Mouse (Mus musculus): ENCODE data around the gene Copg2. TPM values are rescaled to one million over a fixed set of nuclear protein-coding genes. Genes with fewer than 3 reads are reported as not detected.

The Copg2 gene
- total RNA-seq, 2 experiments from 2014 or later = 37.7 to 42.7 TPM

GRCm38 (mm10) chr6:30736372-30736762, 160.2 kb downstream of the Copg2 start:
- intact Hi-C loops (cut with DNase I) = no loop called here
- DNase-seq (ENCODE audit: low spot score) = no peak

DNA sequence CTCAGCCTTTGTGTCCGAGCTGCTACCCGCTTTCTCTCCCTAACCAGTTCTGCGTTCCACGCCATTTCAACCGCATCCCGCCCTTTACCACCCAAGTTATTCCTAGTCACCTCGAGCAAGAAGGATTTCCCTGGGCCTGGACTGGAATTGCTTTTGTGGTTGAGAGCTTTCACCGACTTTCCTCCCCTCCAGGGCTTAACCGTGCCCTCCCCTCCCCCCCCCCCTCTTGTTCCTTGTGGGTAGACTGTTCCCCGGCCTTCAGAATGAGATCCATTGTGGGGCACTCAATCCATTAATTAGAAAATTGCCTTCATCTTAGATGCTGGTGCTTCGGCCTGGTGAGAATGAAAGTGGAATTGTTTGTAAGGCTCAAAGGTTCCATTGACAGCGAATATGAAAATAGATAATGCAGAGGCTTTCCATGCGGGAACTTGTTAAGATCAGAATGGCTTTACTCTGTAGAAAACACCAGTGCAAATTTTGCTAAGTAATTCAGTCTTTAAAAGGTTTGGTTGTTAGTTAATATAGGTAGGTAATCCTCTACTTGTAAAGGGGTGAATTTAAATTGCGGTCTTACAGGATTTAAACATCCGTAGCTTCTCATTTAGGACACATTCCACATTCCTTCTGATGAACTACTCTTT, 160.7 kb downstream of the Copg2 start:
- intact Hi-C loops (cut with DNase I) = no loop called here
- DNase-seq (ENCODE audit: low spot score) = no peak

DNA sequence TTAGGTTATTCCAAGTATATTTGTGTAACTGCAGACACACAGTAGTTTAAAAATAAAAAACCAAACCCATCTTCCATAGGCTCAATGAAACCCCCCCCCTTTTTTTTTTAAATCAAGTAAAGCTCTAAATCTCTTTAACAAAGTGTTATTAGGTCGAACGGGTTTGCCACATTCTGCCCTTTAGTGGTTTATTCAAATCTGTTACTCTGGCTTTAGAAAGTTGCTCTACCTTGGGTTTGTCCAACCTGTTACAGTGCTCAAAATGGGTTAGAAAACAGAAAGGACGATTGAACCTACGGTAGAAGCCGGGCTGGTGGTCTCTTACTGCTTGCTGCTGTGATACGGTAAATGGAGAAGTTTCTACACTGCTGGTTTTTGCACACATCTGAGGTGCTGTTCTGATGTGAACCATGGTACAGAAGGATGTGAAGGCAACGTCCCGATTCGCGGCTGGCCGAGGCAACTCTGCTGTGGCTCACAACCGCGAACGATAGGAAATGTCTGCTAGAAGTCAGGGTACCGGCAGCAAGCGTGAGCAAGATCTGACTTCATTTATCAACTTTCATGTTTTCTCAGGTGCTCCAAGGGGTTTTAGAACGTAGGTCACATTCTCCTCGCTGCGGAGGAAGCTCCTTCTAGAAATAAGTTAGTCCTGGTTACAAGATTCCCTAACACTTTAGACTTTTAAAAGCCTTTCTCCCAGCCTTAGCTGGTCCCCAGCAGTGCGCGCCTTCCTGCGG, 161.4 kb downstream of the Copg2 start:
- intact Hi-C loops (cut with DNase I) = no loop called here
- no peak for DNase-seq (ENCODE audit: low spot score)

- intact Hi-C loops (cut with DNase I) = no loop called here
- DNase-seq (ENCODE audit: low spot score) = no peak
These were observed 162.1 kb downstream of the Copg2 start for GRCm38 (mm10) chr6:30734465-30734864.

- intact Hi-C loops (cut with DNase I) = no loop called here
- DNase-seq (ENCODE audit: low spot score) = no peak
These were observed 163.9 kb downstream of the Copg2 start for GRCm38 (mm10) chr6:30732571-30733130.

DNA sequence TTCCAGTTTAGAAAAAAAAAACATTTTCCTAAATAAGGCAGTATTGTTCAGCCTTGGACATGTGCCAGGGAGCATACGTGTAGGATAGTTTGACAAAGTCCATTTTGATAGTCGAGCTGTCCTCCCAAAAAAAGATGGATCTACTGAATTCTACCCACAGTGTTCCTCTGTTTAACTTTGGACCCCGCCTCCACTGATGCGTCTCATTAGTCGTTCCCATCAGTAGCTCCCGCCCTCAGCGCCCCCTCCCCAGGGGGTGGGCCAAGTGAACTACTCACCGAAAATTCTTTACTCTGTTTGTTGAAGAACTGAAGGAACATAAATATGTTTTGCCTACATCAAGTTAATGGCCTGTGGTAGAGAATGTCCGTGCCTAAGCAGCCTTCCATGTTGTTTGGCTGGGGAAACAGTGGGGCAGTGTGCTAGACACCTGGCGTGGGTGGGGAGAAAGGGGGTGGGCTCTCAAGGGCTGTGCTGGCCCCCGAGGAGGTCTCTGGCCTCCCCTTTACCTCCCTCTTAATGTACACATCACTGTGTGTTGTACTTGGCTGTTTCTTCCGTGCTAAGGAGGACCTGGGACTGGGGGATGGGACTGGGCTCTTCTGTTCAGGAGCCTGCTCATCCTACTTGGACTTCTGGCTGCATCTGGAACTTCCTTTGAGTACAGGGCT, 166.2 kb downstream of the Copg2 start:
- intact Hi-C loops (cut with DNase I) = no loop called here
- DNase-seq (ENCODE audit: low spot score) = no peak

GRCm38 (mm10) chr6:30723331-30723730, 173.3 kb downstream of the Copg2 start, which contains the start of gene Mest:
TSS of gene Mest (plus strand) at chr6:30723547.
- DNase-seq (ENCODE audit: low spot score) = no peak
- intact Hi-C loops (cut with DNase I) = no loop called here

DNA sequence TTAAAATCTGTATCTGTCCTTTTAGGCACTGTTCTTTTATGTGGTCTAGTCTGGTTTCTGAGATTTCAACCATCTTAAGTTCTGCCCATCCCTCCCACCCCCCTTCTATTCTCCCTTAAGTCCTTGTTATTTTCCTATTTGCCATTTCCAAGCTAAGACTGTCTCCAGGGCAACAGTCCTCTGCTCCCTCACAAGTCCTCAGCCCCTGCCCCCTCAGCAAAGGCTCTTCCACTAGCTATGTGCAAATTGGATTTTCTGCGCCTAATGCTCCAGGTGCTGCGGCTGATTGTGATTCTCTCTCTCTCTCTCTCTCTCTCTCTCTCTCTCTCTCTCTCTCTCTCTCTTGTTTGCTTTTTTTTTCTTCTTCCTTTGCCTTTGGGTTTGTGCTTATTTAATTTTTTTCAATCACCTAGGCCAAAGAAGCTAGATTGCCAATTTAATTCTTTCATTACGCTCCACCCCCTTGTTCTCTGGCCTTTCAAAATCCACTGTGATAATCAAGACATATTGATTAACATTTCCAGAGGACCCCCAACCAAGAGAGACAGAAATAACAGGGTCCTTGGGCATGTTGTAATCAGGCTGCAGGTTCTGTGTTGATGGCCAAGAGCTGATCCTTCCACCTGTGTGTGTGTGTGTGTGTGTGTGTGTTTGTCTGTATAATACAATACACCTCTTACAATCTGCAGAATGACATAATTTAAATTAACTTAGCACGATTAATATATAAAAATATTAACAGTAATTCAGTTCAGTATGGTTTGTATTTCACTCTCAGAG, 174.0 kb downstream of the Copg2 start:
- intact Hi-C loops (cut with DNase I) = no loop called here
- no peak for DNase-seq (ENCODE audit: low spot score)

- no peak for DNase-seq (ENCODE audit: low spot score)
- intact Hi-C loops (cut with DNase I) = no loop called here
These were observed 179.8 kb downstream of the Copg2 start for GRCm38 (mm10) chr6:30716796-30717195.

DNA sequence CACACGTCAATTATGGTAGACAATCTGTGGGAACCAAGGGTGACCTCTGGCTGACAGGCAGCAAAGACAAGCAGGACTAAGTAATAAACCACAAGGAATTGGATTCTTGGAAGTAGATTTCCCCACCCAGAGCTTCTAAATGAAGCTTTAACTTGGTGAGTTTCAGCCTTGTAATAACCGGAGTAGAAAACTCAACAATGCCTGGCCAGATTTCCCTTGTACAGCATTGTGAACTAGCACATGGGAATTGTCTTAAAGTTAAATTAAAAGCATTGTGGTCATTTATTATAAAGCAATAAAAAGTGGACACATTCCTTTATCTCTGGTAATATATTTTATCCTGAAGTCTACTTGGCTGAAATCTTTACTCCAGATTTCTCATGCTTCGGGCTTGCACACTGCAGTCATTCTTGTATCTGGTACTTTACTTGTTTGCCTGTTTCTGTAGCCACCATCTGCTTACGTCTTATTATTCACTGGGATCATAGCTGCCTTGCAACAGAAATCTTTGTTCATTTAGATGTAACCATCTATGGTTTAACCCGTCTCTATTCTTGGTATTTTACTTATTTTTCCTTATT, 181.6 kb downstream of the Copg2 start:
- intact Hi-C loops (cut with DNase I) = no loop called here
- no peak for DNase-seq (ENCODE audit: low spot score)

GRCm38 (mm10) chr6:30713896-30714295, 182.7 kb downstream of the Copg2 start:
- intact Hi-C loops (cut with DNase I) = no loop called here
- DNase-seq (ENCODE audit: low spot score) = no peak

GRCm38 (mm10) chr6:30713455-30713854, 183.1 kb downstream of the Copg2 start:
- intact Hi-C loops (cut with DNase I) = no loop called here

GRCm38 (mm10) chr6:30712484-30712883, 184.1 kb downstream of the Copg2 start:
- no peak for DNase-seq (ENCODE audit: low spot score)
- intact Hi-C loops (cut with DNase I) = no loop called here

More at GRCm38 (mm10) chr6:30713455-30713854, 183.1 kb downstream of the Copg2 start:
- DNase-seq (ENCODE audit: low spot score) = no peak

GRCm38 (mm10) chr6:30711365-30711763, 185.2 kb downstream of the Copg2 start:
- intact Hi-C loops (cut with DNase I) = no loop called here
- no peak for DNase-seq (ENCODE audit: low spot score)

- intact Hi-C loops (cut with DNase I) = no loop called here
- no peak for DNase-seq (ENCODE audit: low spot score)
These were observed 185.9 kb downstream of the Copg2 start for GRCm38 (mm10) chr6:30710371-30711364.

DNA sequence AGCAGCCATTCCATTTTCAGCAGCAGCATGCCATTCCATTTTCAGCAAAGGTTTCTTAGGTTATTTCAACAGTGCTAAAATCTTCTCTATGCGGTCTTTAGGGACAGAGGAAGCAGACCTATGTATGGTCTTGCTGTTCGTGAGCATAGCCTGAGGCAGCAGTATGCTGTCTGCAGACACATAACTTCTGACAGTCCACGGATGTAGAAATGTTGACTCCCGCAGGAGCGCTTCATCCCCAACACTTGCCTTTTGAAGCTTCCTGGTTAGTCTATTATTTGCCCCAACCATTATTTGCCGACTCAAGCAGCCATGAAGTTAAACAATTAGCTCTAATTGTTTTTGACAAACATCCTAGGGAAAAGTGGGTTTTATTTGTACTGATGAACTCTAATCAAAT, 187.5 kb downstream of the Copg2 start:
- DNase-seq (ENCODE audit: low spot score) = no peak
- intact Hi-C loops (cut with DNase I) = no loop called here

DNA sequence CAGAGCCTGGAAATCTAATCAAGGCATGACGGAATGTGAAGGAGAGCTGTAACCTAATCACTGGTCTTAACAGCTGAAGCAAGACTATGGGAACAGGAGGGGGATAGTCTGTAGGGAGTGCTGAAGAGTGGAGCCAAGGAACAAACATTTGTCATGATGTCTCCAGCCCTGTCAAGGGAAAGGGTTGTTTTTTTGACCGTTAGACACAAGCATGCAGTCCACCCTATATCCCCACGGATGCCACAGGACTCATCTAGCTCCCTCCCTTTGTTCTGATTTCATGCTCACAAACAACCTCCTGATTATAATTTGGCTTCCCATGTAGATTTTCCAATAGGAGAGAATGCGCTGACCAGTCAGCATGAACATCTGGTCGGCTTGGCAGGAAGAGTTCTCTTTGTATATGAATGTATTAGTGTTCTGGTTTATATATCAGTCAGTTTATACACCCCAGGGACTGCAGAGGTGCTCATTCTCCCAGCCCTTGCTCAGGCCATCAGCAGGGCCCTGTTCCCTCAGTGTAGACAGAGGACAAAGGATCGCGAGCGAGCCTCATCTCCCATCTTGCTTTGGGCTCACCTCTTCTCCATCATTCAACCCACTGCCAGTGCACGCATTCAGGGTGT, 192.5 kb downstream of the Copg2 start:
- DNase-seq (ENCODE audit: low spot score) = no peak
- intact Hi-C loops (cut with DNase I) = no loop called here

DNA sequence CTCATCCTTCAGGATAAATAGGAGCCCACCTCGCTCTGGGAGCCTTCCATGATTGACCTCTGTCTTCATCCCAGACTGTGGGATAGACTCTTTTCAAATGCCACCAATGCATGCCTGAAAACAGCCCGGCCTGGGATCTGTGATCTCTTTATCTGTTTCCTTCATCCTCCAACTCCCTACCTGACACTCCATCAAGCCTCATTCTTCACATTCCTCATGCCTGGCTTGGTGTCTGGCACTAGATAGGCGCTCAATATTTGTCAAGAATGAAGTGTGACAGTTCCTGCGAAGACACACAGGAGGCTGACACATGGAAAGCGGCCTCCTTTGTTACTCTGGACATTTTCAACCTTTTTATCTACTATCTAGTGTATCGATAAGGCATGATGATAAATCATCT, 193.1 kb downstream of the Copg2 start:
- DNase-seq (ENCODE audit: low spot score) = no peak
- intact Hi-C loops (cut with DNase I) = no loop called here
